Mouse (Mus musculus) heart, postnatal 14 days (tissue): Measurements from ENCODE around the gene Kcnj4. TPM values are rescaled to one million over a fixed set of nuclear protein-coding genes. Genes with fewer than 3 reads are reported as not detected.

Source experiments
- DNase-seq, 2 experiments: peaks; one replicate each; pipeline ENCODE4 v3.0.0; 2021 to 2022
- intact Hi-C: fragments of 180-260 bp; cut with DNase I; formaldehyde crosslinking; loops from one replicate; pipeline ENCODE4 v1.15.1; 2025
- total RNA-seq, 2 experiments: library from RNA; stranded (reverse); gene quantifications; 2 replicates each; pipeline ENCODE4 v1.2.3; 2021

Gene Kcnj4
- total RNA-seq, 2 experiments from 2014 or later: 0.10 to 0.33 TPM

DNA sequence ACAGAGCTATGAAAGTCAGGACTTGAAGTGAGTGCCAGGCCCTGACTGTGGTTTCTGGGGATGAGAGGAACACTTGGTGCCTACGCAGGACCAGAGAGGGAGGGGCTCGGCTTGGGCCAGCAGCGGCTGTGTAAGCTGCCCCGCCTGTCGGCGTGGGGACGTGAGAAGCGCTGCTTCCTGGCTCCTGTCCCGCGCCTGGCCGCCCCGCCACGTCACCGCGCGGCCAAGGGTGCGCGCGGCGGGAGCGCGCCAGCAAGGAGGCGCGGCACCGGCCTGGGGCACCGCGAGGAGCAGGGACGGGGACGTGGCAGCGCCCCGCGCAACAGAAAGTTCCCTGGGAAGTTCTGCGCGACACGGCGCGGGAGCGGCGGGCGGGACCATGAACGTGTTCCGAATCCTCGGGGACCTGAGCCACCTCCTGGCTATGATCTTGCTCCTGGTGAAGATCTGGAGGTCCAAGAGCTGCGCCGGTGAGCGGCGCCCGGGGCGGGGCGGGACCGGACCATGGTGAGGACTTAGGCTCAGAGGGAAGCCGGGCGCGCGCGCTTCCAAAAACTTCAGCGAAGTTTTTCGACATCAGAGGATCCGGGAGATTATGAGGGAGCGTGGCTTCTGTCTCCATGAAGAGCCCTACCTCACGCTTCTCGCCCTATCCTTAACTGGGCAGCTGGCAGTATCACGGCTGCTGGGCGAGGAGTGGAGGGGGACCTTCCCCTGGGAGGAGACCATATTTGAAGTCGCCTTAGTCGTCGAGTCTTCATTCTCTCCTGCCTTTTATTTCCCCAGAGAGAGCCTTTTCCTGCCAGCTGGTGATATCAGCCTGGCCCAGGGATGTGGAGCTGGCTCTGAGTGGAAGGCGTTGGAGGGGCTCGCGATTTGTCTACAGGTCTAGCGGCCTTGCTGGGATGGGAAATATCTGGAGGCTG is 11.4 kb upstream of the Kcnj4 start, which contains the start of gene Kdelr3:
Kdelr3 (plus strand) TSS at position 241 of the 926 bp plus-strand sequence.
- intact Hi-C loops: no loop called here

DNA sequence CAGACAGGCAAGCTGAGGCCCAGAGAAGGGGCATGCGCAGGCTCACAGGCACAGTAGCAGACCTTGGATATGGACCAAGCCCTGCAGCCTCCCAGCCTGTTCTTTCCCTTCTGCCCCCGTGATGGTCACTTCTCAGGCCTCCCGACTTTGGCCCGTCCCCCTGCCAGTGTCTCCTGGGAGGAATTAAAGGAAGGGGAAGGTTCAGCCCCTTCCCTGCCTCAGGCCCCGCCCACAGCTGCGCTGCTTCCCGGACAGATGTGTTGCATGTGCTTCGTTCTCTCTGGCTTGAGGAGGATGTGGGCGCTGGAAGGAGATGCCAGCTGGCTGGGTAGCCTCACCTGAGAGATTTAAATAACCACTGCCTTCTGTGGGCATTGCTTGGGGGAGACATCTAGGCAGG is 8.9 kb upstream of the Kcnj4 start:
- intact Hi-C loops: loop anchor here (5.0 kb wide), 1 partner anchor 33 kb away; the partner anchor contains the start of gene Ddx17
- peak; percentile 50 to 51 for DNase-seq

More for the DNA sequence above, 11.4 kb upstream of the Kcnj4 start, which contains the start of gene Kdelr3:
- peak; percentile 90 for DNase-seq

DNA sequence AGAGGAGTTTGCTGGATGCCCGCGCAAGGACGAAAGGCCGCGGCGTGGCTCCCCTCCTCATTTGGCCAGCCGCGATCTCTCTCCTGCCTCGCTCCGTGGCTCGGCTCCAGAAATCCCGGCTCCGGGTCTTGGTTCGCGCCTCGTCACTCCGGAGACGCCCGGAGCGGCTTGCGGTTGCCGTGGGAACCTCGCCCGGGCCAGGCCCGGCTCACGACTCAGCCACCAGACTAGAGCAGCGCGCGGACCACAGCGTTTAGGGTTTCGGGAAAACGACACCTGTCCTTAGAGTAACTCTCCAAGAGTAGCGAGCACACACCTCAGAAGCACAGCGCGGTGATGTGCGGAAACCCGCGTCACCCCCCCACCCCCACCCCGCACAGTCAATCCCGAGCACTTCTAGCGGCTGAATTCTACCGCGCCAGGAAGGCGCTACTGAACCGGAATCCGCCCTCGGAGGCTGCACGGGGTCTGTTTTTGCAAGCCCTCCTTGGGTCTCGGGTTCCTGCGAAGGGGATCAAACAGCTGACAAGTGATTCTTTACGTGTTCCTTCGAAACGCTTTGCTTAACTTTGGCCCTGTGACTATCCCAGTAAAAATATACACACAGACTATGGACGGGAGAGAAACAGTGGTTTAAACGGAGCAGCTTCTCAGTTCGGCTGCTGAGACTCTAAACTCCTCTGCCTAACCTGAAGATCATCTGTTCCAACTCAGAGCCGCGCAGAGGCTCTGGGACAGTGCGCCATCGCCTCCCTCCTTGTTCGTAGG is 6.7 kb upstream of the Kcnj4 start:
- peak; percentile 89 to 92 for DNase-seq
- intact Hi-C loops: loop anchor here (5.0 kb wide), 1 partner anchor 36 kb away; the partner anchor contains the start of gene Ddx17

DNA sequence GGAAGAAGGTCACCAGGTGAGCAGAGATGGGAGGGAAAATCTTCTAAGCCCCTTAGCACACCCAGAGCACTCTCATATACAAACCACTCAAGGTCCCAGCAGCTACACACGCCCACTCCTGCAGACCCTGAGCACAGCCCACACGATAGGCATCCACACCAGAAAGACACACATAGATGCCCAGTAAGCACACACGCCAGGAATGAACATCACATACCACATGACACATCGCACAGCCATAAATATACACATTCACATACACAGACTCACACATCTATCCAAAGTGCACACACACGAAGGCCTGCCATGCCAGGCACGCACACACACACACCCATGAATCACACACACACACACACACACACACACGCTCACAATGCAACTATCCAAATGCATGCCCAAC is 5.4 kb upstream of the Kcnj4 start:
- no peak for DNase-seq
- intact Hi-C loops: loop anchor here (5.0 kb wide), 1 partner anchor 37 kb away; the partner anchor contains the start of gene Ddx17

DNA sequence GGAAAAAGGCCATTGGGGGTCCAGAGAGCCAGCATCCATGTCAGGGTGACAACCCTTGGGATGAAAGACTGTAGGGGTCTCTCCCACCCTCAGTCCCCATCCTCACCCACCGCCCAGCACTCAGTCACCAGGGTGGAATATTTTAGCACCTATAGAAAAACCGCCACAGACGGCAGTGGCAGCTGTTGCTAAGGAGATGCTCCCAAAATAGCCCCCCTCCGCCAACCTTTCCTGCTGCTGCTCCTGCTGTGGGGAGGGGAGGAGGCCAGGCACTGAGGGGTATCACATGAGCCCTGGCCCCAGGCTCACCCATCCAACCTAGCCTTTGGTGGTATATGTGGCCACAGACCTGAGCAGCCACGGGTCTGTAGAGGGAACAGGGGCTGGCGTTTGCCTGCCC is 5.0 kb upstream of the Kcnj4 start:
- no peak for DNase-seq

DNA sequence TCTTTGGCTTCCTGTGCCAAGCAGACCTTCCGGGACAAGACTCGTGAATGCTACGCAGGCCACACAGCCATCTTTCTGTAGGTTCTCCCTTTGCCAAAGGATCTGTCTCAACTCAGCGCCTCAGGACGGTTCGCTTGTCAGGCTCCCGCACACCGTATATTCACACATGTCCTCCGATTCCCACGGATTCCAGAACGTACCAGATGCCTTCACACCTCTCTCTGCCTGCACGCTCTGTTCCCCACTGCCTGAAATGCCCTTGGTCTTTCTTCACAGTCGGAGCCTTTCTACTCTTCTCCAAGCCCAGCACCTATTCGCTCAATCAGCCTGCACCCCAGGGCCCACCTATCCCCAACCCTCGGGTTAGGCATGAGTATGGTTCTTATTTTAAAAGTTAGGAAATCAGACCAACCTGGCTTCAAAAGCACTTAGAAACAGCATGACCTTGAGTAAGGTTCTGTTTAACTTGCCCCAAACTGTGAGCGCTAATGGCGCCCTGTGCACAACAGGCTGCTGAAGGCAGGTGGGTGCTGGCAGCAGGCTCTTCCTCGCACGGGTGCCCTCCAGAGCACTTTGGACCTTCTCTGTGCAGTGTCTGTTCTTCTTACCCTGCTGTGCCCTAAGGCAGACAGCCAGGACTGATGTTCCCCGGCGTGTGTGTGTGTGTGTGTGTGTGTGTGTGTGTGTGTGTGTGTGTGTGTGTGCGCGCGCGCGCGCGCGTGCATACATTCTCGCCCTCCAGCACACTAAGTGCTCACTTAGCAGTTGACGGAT is 2.2 kb upstream of the Kcnj4 start:
- no peak for DNase-seq
- intact Hi-C loops: no loop called here

More for the DNA sequence above, 5.0 kb upstream of the Kcnj4 start:
- intact Hi-C loops: loop anchor here (5.0 kb wide), 1 partner anchor 37 kb away; the partner anchor contains the start of gene Ddx17

DNA sequence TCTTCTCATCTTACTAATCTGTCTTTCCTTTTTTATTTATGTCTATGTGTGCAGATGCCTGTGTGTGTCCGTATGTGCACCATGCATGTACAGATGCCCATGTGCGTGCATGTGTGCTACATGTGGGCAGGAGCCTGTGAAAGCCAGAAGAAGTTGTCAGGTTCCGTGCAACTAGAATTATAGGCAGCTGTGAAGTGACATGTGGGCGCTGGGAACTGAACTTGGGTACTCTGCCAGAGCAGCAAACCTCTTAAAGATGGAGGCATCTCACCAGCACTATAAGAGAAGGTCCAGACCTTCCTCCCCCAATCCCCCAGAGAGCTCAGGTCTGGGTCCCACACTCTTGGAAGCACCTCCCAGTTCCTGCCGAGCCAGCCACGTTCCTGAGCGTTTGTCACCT is 1.4 kb upstream of the Kcnj4 start:
- intact Hi-C loops: no loop called here
- no peak for DNase-seq

DNA sequence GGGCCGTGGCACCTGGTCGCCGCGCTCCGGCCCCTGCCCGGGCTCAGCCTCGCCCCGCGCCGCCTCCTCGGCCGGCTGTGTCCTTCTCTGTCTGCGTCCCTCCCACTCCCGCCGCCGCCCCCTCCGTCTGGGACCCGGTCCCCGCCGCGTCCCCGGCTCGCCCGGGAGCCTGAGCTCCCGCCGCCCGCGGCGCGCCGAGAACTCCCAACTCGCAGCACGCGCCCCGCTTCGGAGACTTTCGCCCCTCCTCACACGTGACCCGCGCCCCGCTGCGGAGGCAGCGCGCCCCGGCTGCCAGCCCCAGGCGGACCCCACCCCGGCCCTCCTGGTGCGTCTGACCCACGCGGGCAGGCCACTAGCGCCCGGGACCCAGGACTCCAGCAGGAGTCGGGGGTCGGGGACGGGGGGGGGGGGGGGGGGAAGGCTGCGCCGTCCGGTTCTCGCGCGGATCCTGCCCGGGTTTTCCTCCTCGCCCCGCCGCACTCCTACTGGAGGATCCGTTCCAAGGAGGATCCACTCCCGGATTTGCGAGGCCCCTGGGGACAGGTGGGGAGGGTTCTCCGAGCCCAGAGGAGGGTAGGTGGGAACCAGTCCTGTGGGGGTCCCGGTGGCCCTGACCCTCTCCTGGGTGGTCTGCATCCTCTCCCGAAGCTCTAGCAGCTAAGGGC is 709 bp upstream of the Kcnj4 start:
- DNase-seq: peak; percentile 74 to 79
- intact Hi-C loops: no loop called here

DNA sequence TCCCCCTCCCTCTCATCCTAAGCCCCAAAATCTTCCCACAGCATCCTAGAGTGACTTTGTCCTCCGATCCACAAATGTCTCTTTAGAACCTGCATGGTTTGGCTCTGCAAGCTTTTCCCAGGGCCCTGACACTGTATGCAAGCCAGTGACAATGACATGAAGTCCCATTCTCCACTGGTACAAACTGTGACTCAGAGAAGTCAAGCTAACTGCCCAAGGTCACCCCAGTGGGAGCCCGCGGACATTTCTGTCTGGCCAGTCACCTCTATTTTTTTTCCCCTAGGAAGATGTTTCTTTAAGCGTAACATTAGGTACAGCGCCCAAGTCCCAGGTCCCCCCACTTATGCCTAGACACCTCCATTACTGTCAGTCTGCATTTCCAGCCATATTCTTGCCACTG is 1.6 kb downstream of the Kcnj4 start:
- intact Hi-C loops: no loop called here
- DNase-seq: no peak

DNA sequence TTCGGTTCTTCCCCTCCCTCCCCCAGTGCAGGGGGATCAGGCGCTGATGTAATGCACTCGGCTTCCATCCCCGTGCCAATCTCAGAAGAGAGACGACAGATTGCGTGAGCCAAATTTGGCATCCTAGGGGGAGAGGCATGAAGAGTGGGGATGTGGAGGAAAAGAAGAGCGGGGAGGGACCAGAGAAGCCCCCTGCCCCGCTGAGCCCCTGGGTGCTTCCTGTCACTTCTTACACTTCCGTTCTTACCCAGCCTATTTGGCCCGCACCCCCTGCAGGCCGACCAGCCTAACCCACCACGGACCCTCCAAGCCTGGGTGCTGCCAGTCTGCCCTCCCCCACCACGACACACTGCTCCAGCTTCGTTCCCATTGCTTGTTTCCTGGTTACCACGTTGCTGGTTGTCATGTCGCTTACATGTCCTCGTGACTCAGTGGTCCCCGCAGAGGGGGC is 2.1 kb downstream of the Kcnj4 start:
- no peak for DNase-seq
- intact Hi-C loops: no loop called here

DNA sequence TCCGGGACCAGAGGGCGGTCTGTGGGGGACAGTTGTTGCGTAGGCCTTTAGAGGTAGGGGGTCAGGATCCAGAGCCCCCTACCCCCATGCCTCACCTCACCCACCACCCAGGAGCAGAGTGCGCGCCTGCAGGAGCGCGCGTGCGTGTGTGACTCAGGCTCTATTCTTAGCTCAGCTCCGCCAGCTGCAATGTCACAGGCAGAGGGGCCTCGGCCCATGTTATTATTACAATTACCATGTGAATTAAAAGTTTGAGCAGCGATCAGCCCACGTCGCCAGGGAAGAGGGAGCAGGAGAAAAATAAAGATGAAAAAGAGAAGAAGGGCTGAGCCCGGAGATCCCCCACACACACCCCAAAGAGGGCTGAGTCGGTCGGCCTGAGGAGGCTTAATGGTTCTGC is 4.9 kb downstream of the Kcnj4 start:
- intact Hi-C loops: no loop called here
- DNase-seq: no peak

DNA sequence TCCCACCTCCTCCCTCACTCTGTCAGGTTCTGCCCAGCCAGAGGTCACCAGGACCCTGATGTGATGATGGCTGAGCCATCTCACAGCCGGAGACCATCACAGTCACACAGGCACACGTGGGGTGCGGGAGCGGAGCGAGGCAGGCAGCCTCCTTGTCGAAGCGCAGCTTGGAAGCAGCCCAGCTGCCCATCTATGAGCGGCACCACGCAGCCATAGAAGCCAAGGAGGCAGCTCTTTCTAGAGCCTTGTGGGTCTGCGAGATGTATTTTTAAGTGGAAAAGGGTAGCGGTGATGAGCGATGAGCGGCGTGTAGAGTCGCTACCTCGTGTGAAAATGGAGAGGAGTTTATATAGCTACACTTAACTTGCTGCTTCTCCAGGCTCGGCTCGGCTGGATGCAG is 11.5 kb downstream of the Kcnj4 start:
- intact Hi-C loops: no loop called here
- DNase-seq: no peak

DNA sequence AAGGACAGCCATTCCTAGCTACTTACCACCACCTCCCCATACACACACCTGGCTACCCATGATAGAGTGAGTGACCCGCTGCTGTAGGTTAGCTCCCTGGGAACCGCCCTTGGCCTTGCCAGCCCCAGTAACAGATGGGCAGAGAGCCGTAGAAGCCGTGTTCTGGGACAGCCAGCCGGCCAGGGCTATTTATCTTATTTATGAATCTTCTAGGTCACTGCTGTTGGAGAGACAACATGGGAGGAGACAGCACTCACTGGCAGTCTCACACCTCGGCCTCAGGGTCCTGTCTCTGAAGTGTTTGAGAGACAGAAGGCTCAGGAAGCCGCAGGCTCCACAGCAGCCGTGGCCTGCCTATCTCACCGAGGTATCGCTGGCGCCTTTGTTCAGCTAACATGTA is 15.6 kb downstream of the Kcnj4 start:
- no peak for DNase-seq
- intact Hi-C loops: no loop called here

DNA sequence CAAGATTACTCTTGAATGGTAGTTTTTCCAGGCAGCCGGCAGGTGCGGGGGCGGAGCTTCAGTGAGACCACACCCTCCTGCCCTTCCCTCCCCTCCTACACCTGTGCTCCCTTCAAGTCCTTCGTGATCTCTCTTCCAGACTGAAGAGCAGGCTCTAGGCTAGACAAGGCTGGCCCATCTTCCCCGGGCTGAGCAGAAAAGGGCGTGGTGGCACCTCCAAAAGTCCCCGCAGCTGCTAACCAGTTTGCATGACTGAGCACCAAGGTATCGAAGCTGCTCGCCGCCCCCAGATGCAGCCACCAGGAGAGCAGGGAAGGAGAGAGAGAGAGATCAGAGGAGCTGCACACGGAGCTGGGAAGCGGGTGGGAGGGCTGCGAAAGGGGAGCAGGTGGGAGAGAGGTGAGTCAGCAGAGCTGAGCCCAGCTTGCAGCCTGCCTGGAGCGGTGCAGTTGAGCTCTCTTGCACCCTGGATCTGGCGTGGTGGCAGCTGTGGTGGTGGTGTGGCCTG is 23.8 kb downstream of the Kcnj4 start:
- DNase-seq: no peak
- intact Hi-C loops: no loop called here

DNA sequence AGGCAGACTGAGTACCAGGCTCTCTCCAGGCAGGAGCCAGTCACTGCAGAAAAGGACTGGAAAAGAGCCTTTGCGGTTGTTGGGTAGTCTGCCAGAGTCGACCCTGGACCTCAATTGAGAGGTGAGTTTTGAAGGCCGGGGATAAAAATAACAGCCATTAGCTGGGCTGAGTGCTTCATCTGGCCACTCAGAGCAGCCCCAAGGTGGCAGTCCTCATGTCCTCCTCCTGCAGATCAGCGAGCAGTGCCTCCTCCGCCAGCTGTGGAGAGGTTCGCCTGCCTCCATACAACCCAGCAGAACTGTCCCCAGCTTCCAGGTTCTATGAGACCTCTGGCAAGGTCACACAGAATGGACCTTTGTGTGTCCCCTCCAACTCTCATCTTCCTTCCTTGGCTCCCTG is 27.8 kb downstream of the Kcnj4 start:
- intact Hi-C loops: no loop called here
- no peak for DNase-seq

DNA sequence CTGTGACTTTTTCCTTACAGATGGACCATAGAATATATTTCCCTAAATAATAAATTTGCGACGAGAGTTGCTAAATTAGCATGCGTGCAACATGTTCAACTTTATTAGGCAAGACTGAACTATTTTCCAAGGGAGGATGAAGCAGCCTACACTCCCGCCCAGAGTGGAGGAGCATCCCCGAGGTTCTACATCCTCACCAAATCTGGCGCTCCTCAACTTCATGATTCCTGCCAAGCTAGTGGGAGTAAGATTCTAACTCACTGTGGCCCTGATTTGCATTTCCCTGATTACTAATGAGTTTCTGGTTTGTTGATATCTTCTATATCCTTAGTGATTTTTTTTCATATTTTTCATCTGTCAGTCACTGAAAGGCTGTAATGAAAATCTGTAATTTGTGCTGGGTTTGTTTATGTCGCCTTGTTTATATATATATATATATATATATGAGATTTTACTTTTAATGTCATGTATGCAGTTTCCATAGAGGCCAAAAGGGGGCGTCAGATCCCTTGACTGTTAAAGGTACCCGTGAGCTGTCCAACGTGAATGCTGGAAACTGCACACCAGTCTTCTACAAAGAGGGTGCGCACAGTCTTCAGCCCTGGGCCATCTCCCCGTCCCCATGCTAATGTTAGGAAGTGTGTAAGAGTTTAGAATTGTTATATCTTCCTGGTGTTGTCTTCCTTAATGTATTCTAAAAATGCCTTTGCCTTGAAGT is 31.2 kb downstream of the Kcnj4 start:
- no peak for DNase-seq
- intact Hi-C loops: loop anchor here (5.0 kb wide), 1 partner anchor 134 kb away; the partner anchor contains the start of gene Dmc1

DNA sequence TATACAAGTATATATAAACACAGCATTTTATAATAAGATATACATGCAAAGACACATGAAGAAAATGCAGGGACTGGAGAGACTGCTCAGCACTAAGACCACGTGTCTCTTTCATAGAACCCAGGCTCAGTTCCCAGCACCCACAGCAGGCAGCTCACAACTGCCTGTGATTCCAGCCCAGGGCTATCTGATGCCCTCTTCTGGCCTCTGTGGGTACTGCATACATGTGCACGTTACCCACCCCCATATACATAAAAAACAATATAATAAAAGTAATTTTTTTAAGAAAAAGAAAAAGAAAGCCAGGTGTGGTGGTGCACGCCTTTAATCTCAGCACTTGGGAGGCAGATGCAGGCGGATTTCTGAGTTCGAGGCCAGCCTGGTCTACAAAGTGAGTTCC is 32.0 kb downstream of the Kcnj4 start:
- intact Hi-C loops: loop anchor here (5.0 kb wide), 1 partner anchor 134 kb away; the partner anchor contains the start of gene Dmc1
- DNase-seq: no peak

DNA sequence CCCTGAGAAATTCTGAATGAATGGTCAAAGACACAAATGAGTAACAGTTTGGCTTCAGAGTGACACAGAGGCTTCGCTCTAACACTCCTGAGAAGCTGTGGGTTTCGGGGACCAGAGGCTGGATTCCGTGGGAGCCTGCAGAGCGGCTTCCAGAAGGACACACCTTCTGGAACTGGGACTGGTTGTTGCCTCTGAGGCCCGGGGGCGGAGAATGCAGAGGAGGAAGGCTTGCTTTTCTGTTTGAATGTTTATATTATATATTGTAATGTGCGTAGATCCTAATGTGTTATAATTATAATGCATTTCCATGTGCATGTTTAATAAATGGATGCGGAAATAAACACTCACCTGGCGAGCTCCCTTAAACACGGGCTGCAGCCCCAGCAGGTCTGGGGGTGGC is 33.9 kb downstream of the Kcnj4 start:
- intact Hi-C loops: loop anchor here (5.0 kb wide), 1 partner anchor 136 kb away; the partner anchor contains the start of gene Dmc1
- DNase-seq: no peak

DNA sequence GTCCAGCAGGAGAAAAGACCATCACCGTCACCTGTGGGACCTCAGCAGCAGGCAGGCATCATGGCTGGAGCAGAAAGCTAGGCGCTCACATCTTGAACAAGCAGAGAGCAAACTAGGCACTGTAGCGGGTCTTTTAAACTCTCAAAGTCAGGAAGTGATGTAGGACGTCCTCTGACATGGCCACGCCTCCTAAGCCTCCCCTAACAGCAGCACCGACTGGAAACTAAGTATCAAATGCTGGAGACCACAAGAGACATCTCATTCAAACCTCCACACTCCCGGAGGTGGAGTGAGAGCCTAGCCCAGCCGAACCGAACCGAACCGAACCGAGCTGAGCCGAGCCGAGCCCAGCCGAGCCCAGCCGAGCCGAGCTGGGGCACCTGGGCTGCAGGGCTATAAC is 34.5 kb downstream of the Kcnj4 start:
- intact Hi-C loops: loop anchor here (5.0 kb wide), 1 partner anchor 137 kb away; the partner anchor contains the start of gene Dmc1
- peak in 1 of 2 experiments; percentile 17 for DNase-seq
